ENCODE assay signal across 8 mouse cellular contexts in the genomic region with DNA sequence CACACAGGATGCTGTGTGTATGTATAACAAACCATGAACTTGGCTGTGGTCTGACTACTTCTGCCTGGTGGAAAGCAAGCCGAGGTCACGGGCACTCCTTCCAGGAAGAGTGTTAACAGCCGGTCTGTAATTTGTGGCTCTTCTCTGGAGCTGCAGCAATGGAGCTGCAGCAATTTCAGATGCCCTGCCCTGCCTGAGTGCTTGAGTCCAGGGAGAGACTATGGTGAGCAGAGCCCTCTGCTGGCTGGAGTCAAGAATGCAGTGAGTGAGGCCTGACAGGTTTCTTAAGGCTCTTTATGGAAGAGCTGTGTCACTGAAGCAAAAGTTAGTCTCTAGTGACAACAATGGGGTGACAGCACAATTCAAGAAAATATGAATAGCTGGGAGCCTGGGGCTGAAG.
DNase-seq lines count a peak whose midpoint lies in the region; ATAC-seq and TF ChIP-seq lines count a peak whose summit lies in the region.

No protein-coding gene starts in this region.

- no peaks in the 10 kb centered on the region for H3K27me3 ChIP-seq in Patski
- no peaks in the 10 kb centered on the region for H3K27me3 ChIP-seq in hindbrain, embryonic 14.5 days (ENCODE audit: control insufficient read depth, insufficient read depth, low read length)

- WGBS in hindbrain, embryonic 14.5 days: 16% methylated on average over 3 of the region's 3 CpGs

- peak; percentile 67 for ATAC-seq in Patski
- peak; percentile 72; the same call in 1 of the 2 replicates for ATAC-seq in hindbrain, embryonic 14.5 days (ENCODE audit: low FRiP score)

- no peak overlapping the region for H3K4me2 ChIP-seq in hindbrain, embryonic 14.5 days (replicated peaks)

- POLR2A ChIA-PET in Patski (lab: Charles Lee): interaction anchor here (0.6 to 1.4 kb wide), 6 partner anchors 81 to 288 kb away, joined by 3 to 4 read pairs (median 3); no protein-coding TSS in a partner anchor

- DNase-seq in Patski (ENCODE audit: low read depth, low spot score): peak; percentile 42
- DNase-seq in cerebellum, postnatal 10 days: peak; percentile 94 to 95
- peak; percentile 86 to 96 for DNase-seq in frontal cortex, postnatal 36 days (ENCODE audit: low spot score in 2 of 2)
- peak; percentile 95 for DNase-seq in hindbrain, embryonic 14.5 days (ENCODE audit: low spot score)
- DNase-seq in layer of hippocampus, postnatal 25 days (ENCODE audit: extremely low spot score in 1 of 2, low spot score in 1 of 2): peak; percentile 74 to 97
- DNase-seq in lung, postnatal 4 days: peak; percentile 87 to 90
- DNase-seq in right cerebral cortex, postnatal 10 days (ENCODE audit: low spot score in 2 of 2): peak; percentile 93 to 94
- DNase-seq in urinary bladder, postnatal 14 days (ENCODE audit: low spot score): peak; percentile 92

- TF ChIP-seq CTCF in Patski (IDR thresholded peaks at IDR 0.05): peak; percentile 97

- no peak overlapping the region for H3K4me3 ChIP-seq in hindbrain, embryonic 14.5 days (replicated peaks; ENCODE audit: low read length)

- H3K4me1 ChIP-seq in hindbrain, embryonic 14.5 days (replicated peaks; ENCODE audit: control insufficient read depth, insufficient read depth, low read length): peaks cover 5% of the 10 kb centered on the region; the same call in 1 of the 2 replicates

- no peaks in the 10 kb centered on the region for H3K36me3 ChIP-seq in hindbrain, embryonic 14.5 days (replicated peaks; ENCODE audit: control insufficient read depth, insufficient read depth)

- H3K9ac ChIP-seq in hindbrain, embryonic 14.5 days: no peak overlapping the region

- CTCF ChIA-PET in Patski (lab: Charles Lee): interaction anchor here (0.6 to 3.4 kb wide), 33 partner anchors 8 to 878 kb away, joined by 3 to 46 read pairs (median 4); a partner anchor contains a TSS

- no peaks in the 10 kb centered on the region for H3K9me3 ChIP-seq in hindbrain, embryonic 14.5 days (ENCODE audit: control insufficient read depth, low read length)

- H3K27ac ChIP-seq in hindbrain, embryonic 14.5 days: no peak overlapping the region

- in situ Hi-C loops in Patski (cut with MboI; ENCODE audit: low pct_unique_long_range_greater_than_20kb): no loop called here

Comparison
In these comparisons a context has a peak if more than half of its experiments do, and no peak if none do; other contexts are left out.
1. DNase-seq: peak in every context shown above with its lines; median percentile 95 in hindbrain, embryonic 14.5 days; 94 in cerebellum, postnatal 10 days; 94 in right cerebral cortex, postnatal 10 days; 92 in urinary bladder, postnatal 14 days; 91 in frontal cortex, postnatal 36 days; 88 in lung, postnatal 4 days; 86 in layer of hippocampus, postnatal 25 days; 42 in Patski.